Mouse (Mus musculus) layer of hippocampus, adult 2 months (tissue): ENCODE results near the gene Smyd2. TPM values are rescaled to one million over a fixed set of nuclear protein-coding genes. Genes with fewer than 3 reads are reported as not detected.

Experiments used
- DNase-seq, 2 experiments: peaks; one replicate each; pipeline ENCODE4 v3.0.0; 2022; ENCODE audit warnings: low spot score in 2 of 2
- H3K27ac ChIP-seq: fragments of 200-600 bp; 2 replicates; pipeline ENCODE4 v1.8.1; 2022
- H3K4me3 ChIP-seq: fragments of 200-600 bp; 2 replicates; pipeline ENCODE4 v1.8.1; 2022; ENCODE audit warnings: mild to moderate bottlenecking
- CTCF ChIP-seq: fragments of 200-600 bp; conservative IDR thresholded peaks from 2 replicates; pipeline ENCODE4 v1.8.1; 2022; ENCODE audit warnings: antibody characterized with exemption, mild to moderate bottlenecking, moderate library complexity
- total RNA-seq, 2 experiments: library from RNA; stranded (reverse); gene quantifications; 2 replicates each; pipeline ENCODE4 v1.2.3; 2021

The Smyd2 gene
- total RNA-seq, 2 experiments from 2014 or later, result 75.9 to 79.1 TPM

GRCm38 (mm10) chr1:189910685-189911345 is 11.3 kb downstream of the Smyd2 start:
- no peak overlapping the region for H3K4me3 ChIP-seq
- H3K27ac ChIP-seq, result no peak overlapping the region
- TF ChIP-seq CTCF, result no peak
- no peak for DNase-seq

- Histone ChIP-seq H3K4me3 (no peak overlapping the region), H3K27ac (no peak overlapping the region)
- no peak for DNase-seq
- TF ChIP-seq CTCF, result no peak
These were observed 19.0 kb downstream of the Smyd2 start for GRCm38 (mm10) chr1:189903169-189903568.

- TF ChIP-seq CTCF, result no peak
- Histone ChIP-seq H3K27ac (no peak overlapping the region), H3K4me3 (no peak overlapping the region)
- DNase-seq, result no peak
These were observed 19.8 kb downstream of the Smyd2 start for GRCm38 (mm10) chr1:189902413-189902812.

GRCm38 (mm10) chr1:189899526-189899925 is 22.6 kb downstream of the Smyd2 start:
- DNase-seq, result no peak
- no peak overlapping the region for H3K4me3 ChIP-seq
- TF ChIP-seq CTCF, result no peak
- no peak overlapping the region for H3K27ac ChIP-seq

- DNase-seq, result no peak
- Histone ChIP-seq H3K27ac (no peak overlapping the region), H3K4me3 (no peak overlapping the region)
- no peak for TF ChIP-seq CTCF
These were observed 23.5 kb downstream of the Smyd2 start for GRCm38 (mm10) chr1:189898708-189899107.

- Histone ChIP-seq H3K27ac (no peak overlapping the region), H3K4me3 (no peak overlapping the region)
- TF ChIP-seq CTCF, result no peak
- no peak for DNase-seq
These were observed 24.3 kb downstream of the Smyd2 start for GRCm38 (mm10) chr1:189897861-189898260.

GRCm38 (mm10) chr1:189894191-189894590 is 28.0 kb downstream of the Smyd2 start:
- TF ChIP-seq CTCF, result no peak
- no peak overlapping the region for H3K27ac ChIP-seq
- H3K4me3 ChIP-seq, result no peak overlapping the region
- DNase-seq, result no peak

GRCm38 (mm10) chr1:189888749-189889148 is 33.4 kb downstream of the Smyd2 start:
- DNase-seq, result no peak
- TF ChIP-seq CTCF, result no peak
- no peak overlapping the region for H3K4me3 ChIP-seq
- H3K27ac ChIP-seq, result no peak overlapping the region

GRCm38 (mm10) chr1:189887518-189887917 is 34.6 kb downstream of the Smyd2 start:
- Histone ChIP-seq H3K4me3 (no peak overlapping the region), H3K27ac (no peak overlapping the region)
- DNase-seq, result peak; percentile 29 to 72
- TF ChIP-seq CTCF, result peak; percentile 94

GRCm38 (mm10) chr1:189885975-189886374 is 36.2 kb downstream of the Smyd2 start:
- DNase-seq, result no peak
- no peak for TF ChIP-seq CTCF
- H3K4me3 ChIP-seq, result no peak overlapping the region
- no peak overlapping the region for H3K27ac ChIP-seq

- H3K27ac ChIP-seq, result no peak overlapping the region
- DNase-seq, result no peak
- no peak for TF ChIP-seq CTCF
These were observed 37.2 kb downstream of the Smyd2 start for GRCm38 (mm10) chr1:189884951-189885350.

GRCm38 (mm10) chr1:189883531-189884170 is 38.5 kb downstream of the Smyd2 start:
- peak; percentile 71 for TF ChIP-seq CTCF
- H3K4me3 ChIP-seq, result no peak overlapping the region
- H3K27ac ChIP-seq, result peak overlapping the region; percentile 65
- peak; percentile 37 to 70 for DNase-seq

More at GRCm38 (mm10) chr1:189884951-189885350, 37.2 kb downstream of the Smyd2 start:
- H3K4me3 ChIP-seq, result no peak overlapping the region

- Histone ChIP-seq H3K4me3 (no peak overlapping the region), H3K27ac (peak overlapping the region; percentile 65; the same call in 1 of the 2 replicates)
- DNase-seq, result peak in 1 of 2 experiments; percentile 45
- TF ChIP-seq CTCF, result peak; percentile 89
These were observed 39.3 kb downstream of the Smyd2 start for GRCm38 (mm10) chr1:189882886-189883285.

GRCm38 (mm10) chr1:189880745-189881144 is 41.4 kb downstream of the Smyd2 start:
- no peak for TF ChIP-seq CTCF
- Histone ChIP-seq H3K27ac (no peak overlapping the region), H3K4me3 (no peak overlapping the region)
- DNase-seq, result no peak
